10 mouse cellular contexts compared by ENCODE assay signal in genomic region chr6:122952401-122952800, GRCm38 (mm10). TPM values are rescaled to one million over a fixed set of nuclear protein-coding genes. Genes with fewer than 3 reads are reported as not detected.
DNase-seq lines count a peak whose midpoint lies in the region; ATAC-seq and TF ChIP-seq lines count a peak whose summit lies in the region.
"Had no signal": no experiment of that assay in that cellular context is flagged by ENCODE, and none has a peak within 500 bp of the region (broad histone marks: within the 10 kb centered on the region; RNA-seq: fewer than 3 reads in every experiment).

Gene Clec4a3, plus strand, starts transcription at chr6:122952515.

- H3K27ac ChIP-seq in heart, adult 2 months = no peak within 1 kb of the TSS

- 0 out of 2 replicates have a peak, but pooled peaks have one; percentile 40 for TF ChIP-seq POLR2A in heart, adult 2 months (IDR thresholded peaks at IDR 0.05; ENCODE audit: insufficient read depth, low read depth, low read length)

- H3K4me3 ChIP-seq in heart, adult 2 months = no peak within 1 kb of the TSS

- WGBS in heart, adult 2 months = 70% methylated on average over 8 of the region's 8 CpGs

- no peaks in the 10 kb centered on the region for H3K4me1 ChIP-seq in heart, adult 2 months (ENCODE audit: control insufficient read depth, insufficient read depth, low read length)

- ATAC-seq in megakaryocyte, adult 5-6 weeks (ENCODE audit: poor library complexity, severe bottlenecking) = peak; percentile 99

- intact Hi-C loops in heart, adult 2 months (cut with DNase I) = no loop called here
- intact Hi-C loops in heart, postnatal 10 days (cut with DNase I) = no loop called here

- H3K79me2 ChIP-seq in heart, adult 2 months (replicated peaks; ENCODE audit: control insufficient read depth, insufficient read depth, low read length) = no peaks in the 10 kb centered on the region

- no peak for TF ChIP-seq EP300 in heart, adult 2 months (IDR thresholded peaks at IDR 0.05; ENCODE audit: insufficient read depth, low read depth, low read length)

- no peaks in the 10 kb centered on the region for H3K36me3 ChIP-seq in heart, adult 2 months (ENCODE audit: control insufficient read depth, insufficient read depth, low read length)

- H3K27me3 ChIP-seq in heart, adult 2 months (ENCODE audit: control insufficient read depth, insufficient read depth, low read length) = no peaks in the 10 kb centered on the region

- no peak within 1 kb of the TSS for H3K9ac ChIP-seq in heart, adult 2 months (ENCODE audit: low read depth, low read length)

- DNase-seq in heart, adult 2 months = peak; percentile 26 to 53
- DNase-seq in heart, postnatal 4 days = no peak
- peak; percentile 60 for DNase-seq in MEL-GATA-1-ER (ENCODE audit: extremely low read depth, low read depth)
- DNase-seq in heart, postnatal 10 days = peak; percentile 9 to 10
- no peak for DNase-seq in cerebellum, adult 8-10 months
- no peak for DNase-seq in thymus, postnatal 25 days
- no peak for DNase-seq in gastrocnemius, postnatal 4 days (ENCODE audit: low spot score in 2 of 2)
- DNase-seq: cerebellum, adult 11-12 months; gastrocnemius, postnatal 25 days had no signal

- TF ChIP-seq CTCF in heart, adult 2 months (IDR thresholded peaks at IDR 0.05) = no peak

RNA-seq across cellular contexts. Expression of gene Clec4a3, which starts in this region (rescaled TPM):
- total RNA-seq in heart, adult 2 months (2021) = 1 to 10 TPM; 2.6 to 3.1 TPM
- 1.7 and 2.1 TPM in 2 replicates for polyA plus RNA-seq in heart, adult 2 months (2012; rRNA removed)
- total RNA-seq in heart, postnatal 4 days (2021) = 1 to 10 TPM; 1.2 to 1.4 TPM
- total RNA-seq in heart, postnatal 10 days (2021) = 1 to 10 TPM; 2.4 to 3.8 TPM
- 175 and 204 TPM in 2 replicates for total RNA-seq in megakaryocyte, adult 5-6 weeks (2015)
- 148 and 150 TPM in 2 replicates for total RNA-seq in megakaryocyte, adult 5-6 weeks (2017)
- 1 to 10 TPM; 2.9 TPM for total RNA-seq in gastrocnemius, postnatal 4 days (2021)

Comparison
In these comparisons a context has a peak if more than half of its experiments do, and no peak if none do; other contexts are left out.
1. RNA of gene Clec4a3 (total RNA-seq): 148 to 204 TPM in megakaryocyte, adult 5-6 weeks; 2.4 to 3.8 TPM in heart, postnatal 10 days, 2.6 to 3.1 TPM in heart, adult 2 months, 2.9 TPM in gastrocnemius, postnatal 4 days and 1.2 to 1.4 TPM in heart, postnatal 4 days; every median in the first group is over 10 times any median in the second.
2. DNase-seq: peak in heart, adult 2 months (2 of 2), MEL-GATA-1-ER (single experiment) and heart, postnatal 10 days (2 of 2); none in heart, postnatal 4 days (single experiment), cerebellum, adult 8-10 months (single experiment), thymus, postnatal 25 days (single experiment) and gastrocnemius, postnatal 4 days (0 of 2).